Mouse (Mus musculus) left cerebral cortex, adult 8-10 months (tissue): ENCODE results near the gene Oxnad1. TPM values are rescaled to one million over a fixed set of nuclear protein-coding genes. Genes with fewer than 3 reads are reported as not detected.

Source experiments
- DNase-seq, 2 experiments: peaks; one replicate each; pipeline ENCODE4 v3.0.0; 2022; ENCODE audit warnings: low spot score in 2 of 2
- total RNA-seq, 4 experiments: library from RNA; stranded (reverse); gene quantifications; 2 replicates each; pipeline ENCODE4 v1.2.4; 2022

Gene Oxnad1
- total RNA-seq: 10 to 100 TPM; 13.7 to 18.5 (median 16.4) TPM

DNA sequence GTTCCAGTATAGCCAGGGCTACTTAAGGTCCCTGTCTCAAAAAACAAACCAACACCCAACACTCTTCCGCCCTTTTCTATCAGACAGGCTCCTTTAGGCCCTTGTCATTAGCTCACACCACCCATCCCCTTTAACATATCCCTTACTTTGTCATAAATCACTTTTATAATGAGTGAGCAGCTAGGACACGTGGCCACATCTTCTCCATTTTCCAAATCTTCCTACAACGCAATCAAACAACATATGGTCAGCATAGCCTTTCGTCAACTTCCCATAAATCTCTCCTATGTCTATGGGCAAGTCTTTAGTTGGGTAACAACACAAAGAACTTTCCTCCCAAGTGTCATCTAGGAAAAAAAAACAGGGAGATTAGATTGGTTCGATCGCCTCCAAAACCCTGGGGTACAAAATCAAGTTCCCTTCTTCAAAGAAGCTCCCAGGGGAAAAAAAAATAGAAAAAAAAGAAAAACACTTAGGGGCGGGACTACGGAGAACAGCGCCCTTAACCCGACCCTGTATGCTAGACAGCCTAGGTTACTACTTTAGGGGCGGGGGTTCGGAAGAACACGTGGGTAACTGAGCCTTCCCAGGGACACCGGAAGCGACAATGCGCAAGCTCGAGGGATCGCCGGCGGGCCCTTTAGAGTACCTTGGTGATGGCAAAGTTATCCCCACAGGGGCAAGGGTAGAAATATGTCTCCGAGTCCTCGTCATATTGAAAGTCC is at the start of gene Oxnad1:
Oxnad1 (plus strand) TSS at position 614 of the 725 bp plus-strand sequence.
- no peak for DNase-seq

- no peak for DNase-seq
Measured at GRCm38 (mm10) chr14:32036482-32036881, 48.7 kb upstream of the Oxnad1 start.

GRCm38 (mm10) chr14:32037661-32038252 is 47.4 kb upstream of the Oxnad1 start:
- DNase-seq: no peak

DNA sequence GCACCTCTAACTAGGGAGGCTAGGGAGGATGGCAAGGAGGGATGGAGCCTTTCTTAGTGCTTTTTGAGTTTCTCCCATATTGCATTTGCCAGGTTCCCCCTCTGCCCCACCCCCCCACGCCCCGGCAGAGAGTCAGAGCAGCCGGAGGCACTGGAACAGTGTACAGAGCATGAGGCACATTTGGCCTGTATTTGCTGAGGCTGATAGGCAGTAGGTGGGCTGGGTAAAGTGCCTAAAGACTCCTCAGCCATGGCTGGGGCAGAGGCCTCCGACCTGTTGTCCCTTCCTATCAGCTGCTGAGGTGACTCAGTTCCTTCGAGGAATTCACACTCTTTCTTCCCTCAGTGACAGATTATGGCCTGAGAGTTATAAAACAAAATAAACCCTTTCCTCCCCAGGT is 43.1 kb upstream of the Oxnad1 start:
- DNase-seq: no peak

DNA sequence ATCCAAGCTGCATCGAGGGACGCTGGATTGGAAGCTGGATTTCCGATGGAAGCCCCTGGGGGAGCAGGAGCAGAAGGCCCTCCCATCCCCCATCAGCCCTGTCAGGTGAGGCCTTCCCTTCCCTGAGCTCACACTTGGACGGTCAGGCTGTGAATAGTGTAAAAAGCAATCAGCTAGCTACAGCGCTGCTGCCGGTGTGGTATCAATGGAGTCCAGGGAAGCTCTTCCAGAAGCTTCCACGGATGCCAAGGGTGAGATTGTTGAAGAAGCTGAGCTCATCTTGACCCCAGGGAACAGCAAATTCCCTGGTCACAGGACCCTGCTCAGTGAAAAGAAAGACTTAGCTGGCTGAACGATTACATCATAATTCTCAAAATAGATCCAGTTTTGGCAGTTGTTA is 38.8 kb upstream of the Oxnad1 start:
- DNase-seq: no peak

DNA sequence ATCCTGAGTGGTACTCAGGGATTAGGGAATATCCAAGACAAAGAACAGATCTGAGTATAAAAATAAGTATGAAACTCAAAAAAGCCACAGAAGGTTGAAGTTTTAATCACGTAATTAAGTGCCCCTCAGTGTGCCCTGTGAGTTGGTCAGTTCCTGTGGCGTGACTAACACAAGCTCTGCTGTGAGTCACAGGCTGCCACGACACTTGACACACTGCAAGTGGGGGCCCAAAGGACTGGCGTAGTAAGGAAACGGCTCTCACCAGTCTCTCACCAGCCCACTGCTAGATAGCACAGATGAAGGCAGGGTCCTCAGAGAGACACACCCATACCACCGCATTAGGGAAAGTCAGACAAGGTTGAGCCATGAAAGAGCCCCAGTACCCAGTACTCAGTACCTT is 35.0 kb upstream of the Oxnad1 start:
- DNase-seq: no peak

DNA sequence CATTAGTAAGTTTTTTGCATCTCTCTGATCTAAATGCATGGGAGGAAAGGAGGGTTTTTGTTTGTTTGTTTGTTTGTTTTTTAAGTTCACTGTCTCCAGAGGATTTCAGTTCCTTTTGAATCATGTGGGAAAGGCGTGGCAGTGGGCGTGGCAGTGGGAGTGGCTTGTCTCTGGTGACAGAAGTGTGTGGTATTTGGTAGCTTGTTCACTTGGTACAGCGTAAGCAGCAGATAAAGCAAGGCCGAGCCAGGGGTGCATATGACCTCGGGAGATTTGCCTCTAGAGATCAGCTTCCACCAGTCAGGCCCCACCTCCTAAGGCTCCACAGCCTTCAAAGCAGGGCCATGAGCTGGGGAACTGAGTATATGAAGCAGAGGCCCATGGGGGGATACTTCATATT is 31.3 kb upstream of the Oxnad1 start:
- DNase-seq: no peak

GRCm38 (mm10) chr14:32054788-32055187 is 30.4 kb upstream of the Oxnad1 start:
- no peak for DNase-seq

- no peak for DNase-seq
Measured at GRCm38 (mm10) chr14:32055781-32056180, 29.4 kb upstream of the Oxnad1 start.

DNA sequence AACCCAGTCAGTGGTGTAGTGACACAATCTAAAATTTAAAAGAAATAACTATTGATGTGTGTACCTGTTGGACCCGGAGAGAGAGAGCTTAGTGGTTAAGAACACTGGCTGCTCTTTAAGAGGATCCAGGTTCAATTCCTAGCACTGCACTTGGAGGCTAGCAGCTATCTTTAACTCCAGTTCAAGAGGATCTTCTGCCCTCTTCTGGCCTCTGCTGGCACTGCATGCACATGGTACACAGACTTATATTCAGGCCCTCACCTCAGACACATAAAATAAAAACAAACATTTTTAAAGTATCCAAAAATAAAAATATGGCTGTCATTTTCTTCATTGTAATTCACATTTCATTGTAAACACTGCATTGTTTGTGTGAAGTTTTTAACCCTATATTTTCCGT is 28.5 kb upstream of the Oxnad1 start:
- no peak for DNase-seq

GRCm38 (mm10) chr14:32057664-32058063 is 27.5 kb upstream of the Oxnad1 start:
- no peak for DNase-seq

DNA sequence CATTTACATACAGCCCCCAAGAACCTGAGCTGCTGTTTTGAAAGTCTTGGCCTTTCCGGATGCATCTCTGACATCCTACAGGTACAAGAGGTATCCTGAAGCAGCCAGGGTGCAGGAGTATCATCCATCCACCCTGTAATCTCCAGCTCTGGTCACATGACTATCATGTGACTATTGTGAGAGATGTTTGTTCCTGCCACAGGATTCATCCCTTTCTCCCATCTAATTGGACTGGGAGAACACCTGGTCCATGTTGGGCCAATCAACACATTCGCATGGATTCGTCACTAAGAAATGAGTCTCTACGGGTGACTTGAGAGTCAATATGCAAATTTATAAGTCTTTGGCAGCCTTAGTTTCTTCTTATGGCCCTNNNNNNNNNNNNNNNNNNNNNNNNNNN is 23.8 kb upstream of the Oxnad1 start:
- DNase-seq: no peak

DNA sequence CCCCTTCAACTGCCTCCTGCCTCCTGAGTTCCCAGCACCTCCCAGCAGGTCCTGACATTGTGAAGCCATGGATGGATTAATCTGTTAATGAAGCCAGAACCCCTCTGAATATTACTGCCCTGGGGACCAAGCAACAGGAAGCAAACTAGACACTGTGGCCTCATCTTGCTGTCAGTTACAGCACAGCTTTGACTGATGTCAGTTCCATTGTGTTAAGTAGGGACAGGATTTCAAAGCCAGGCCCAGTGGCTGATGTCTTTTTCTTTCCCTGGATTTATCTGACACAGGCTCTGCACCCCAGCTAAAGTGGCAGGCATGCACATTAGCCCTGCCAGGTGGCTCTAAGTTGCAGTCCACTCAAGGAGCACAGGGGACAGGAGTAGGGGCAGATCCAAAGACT is 12.4 kb upstream of the Oxnad1 start:
- no peak for DNase-seq

- DNase-seq: peak; percentile 30 to 71
Measured at GRCm38 (mm10) chr14:32073211-32073685, 11.9 kb upstream of the Oxnad1 start.

DNA sequence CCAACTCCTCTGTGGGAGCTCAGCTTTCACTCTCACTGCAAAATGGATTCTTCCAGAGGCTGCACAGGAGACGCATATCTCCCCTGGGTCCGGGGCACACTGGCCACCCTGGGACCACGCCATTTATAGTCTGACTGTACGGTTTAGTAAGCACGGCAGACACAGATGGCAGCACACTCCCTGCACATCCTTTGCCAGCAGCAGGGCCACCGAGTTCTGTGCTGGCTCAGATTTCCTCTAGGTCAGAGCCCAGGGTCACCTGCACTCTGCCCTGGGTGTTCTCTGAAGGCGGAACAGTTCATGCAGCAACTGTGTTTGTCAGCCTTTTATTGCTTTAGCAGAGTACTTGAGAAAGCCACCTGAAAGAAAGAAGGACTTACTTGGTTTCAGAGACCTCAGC is 11.3 kb upstream of the Oxnad1 start:
- no peak for DNase-seq

GRCm38 (mm10) chr14:32076896-32077575 is 8.1 kb upstream of the Oxnad1 start:
- DNase-seq: peak in 1 of 2 experiments; percentile 64

DNA sequence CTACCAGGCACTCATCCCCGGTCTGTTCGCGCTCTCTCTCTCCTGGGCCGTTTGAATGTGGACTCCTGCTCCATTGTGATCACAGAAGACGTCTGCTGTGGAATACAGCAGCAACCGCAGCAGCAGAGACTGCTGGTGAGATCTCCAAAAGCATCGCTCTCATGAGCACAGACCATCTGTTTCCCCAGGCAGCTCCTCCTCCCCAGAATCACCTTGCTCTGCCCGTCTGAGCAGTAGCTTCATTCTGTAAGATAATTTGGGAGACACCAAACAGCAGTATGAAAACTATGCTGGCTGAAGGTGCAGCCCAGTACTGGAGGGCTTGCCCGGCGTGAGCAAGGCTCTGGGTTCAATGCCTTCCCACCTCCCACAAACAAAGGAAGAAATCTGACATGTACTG is 4.1 kb upstream of the Oxnad1 start:
- peak in 1 of 2 experiments; percentile 15 for DNase-seq

DNA sequence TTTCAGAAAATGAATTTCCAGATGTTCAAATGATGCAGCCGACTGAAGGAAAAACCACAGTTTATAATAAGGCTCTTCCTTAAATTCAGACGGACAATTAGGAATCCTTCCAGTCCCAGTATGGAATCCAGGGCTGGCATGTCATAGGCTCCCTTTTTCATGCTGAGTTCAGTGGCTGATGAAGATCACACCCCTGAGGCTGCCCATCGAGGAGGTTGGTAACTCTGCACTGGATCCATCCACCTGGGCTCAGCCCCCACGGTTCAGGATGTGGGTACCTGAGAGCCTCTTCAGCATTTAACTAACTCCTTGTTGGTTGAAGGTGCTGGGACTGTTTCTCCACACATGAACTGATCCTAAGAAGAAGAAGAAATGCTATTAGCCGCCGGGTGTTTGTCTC is 2.3 kb upstream of the Oxnad1 start:
- DNase-seq: no peak

DNA sequence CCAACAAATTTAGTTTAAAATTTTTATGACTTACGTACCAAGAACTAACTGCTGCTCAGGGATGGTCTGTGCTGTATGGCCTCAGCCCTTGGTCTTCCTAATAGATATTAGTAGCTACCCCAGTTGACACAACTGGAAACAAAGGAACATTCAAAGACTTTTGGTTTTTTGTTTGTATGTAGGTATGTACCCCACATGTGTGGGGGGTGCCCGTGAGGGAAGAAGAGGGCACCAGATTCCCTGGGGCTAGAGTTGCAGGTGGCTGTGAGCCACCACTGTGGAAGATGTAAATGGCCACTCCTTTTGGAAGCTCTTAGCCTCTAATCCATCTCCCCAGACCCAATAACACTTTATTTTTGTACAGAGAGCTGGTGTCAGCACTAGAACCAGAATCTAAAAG is 1.7 kb upstream of the Oxnad1 start:
- DNase-seq: no peak

DNA sequence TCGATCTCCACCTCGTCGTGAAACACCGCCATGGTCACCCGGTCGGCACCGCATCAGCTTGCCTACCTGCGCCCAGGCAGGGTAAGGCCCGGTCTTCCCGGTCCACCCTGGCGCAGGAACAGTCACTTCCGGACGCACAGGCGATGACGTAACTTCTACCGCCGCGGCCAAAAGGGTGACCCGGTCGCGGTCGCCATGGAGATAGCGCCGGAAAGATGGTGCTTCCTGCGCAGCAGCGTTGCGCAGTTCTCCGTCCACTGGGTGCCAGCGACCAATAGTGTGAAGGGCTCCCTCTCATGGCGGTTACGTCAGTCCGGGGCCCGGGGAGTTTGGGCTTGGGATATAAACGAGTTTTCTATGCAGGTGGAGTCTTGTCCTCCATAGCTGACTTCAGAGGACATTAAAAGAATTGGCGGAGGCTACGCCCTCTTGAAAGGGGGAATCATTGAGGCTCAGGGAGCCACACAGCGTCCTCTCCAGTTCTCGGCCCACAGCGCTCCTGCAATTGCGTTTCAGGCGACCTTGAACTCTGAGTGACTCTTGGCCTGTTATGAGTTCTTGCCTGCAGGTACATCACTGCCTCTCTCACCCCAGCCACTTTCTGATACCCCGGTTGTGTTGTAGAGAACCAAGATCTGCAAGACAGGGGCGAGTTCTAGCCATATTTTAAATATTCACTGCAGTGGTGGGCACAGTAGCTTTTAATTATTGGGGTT is 470 bp downstream of the Oxnad1 start, which contains the start of gene Dph3:
Dph3 (minus strand) TSS at position 244 of the 716 bp plus-strand sequence.
- DNase-seq: peak; percentile 98 to 99

GRCm38 (mm10) chr14:32086226-32086625 is 1.1 kb downstream of the Oxnad1 start:
- DNase-seq: no peak
